Mouse (Mus musculus) stomach, postnatal 0 days (tissue): Measurements from ENCODE around the gene Ptprn2. TPM values are rescaled to one million over a fixed set of nuclear protein-coding genes. Genes with fewer than 3 reads are reported as not detected.
A peak's percentile ranks its signal among the peaks of the same experiment; 100 is the strongest.

Experiments used
- ATAC-seq: fragments of 200-750 bp; cut with Nextera tagmentation; 2 replicates; pipeline ENCODE4 v1.8.0; 2017; ENCODE audit not compliant: low FRiP score, low TSS enrichment
- DNase-seq: peaks from one replicate; pipeline ENCODE4 v3.0.0-alpha.2; 2016; ENCODE audit warnings: low spot score
- H3K27ac ChIP-seq: fragments of 300-500 bp; sonication (generic); replicated peaks from 2 replicates; pipeline ENCODE4 v1.5.1; 2014; ENCODE audit warnings: mild to moderate bottlenecking, control low read depth
- H3K27me3 ChIP-seq: fragments of 300-500 bp; sonication (generic); 2 replicates; pipeline ENCODE4 v1.6.1; 2014; ENCODE audit warnings: low read length; ENCODE audit not compliant: control insufficient read depth, insufficient read depth
- H3K36me3 ChIP-seq: fragments of 300-500 bp; sonication (generic); 2 replicates; pipeline ENCODE4 v1.6.1; 2014; ENCODE audit warnings: low read length, mixed read lengths; ENCODE audit not compliant: control insufficient read depth, insufficient read depth
- H3K4me1 ChIP-seq: fragments of 300-500 bp; sonication (generic); replicated peaks from 2 replicates; pipeline ENCODE4 v1.6.1; 2014; ENCODE audit warnings: antibody characterized with exemption; ENCODE audit not compliant: control insufficient read depth, insufficient read depth
- H3K4me2 ChIP-seq: fragments of 300-500 bp; sonication (generic); replicated peaks from 2 replicates; pipeline ENCODE4 v1.6.1; 2014; ENCODE audit warnings: low read depth, mild to moderate bottlenecking, control low read depth, moderate library complexity
- H3K4me3 ChIP-seq: fragments of 300-500 bp; sonication (generic); 2 replicates; pipeline ENCODE4 v1.5.1; 2014; ENCODE audit warnings: low read depth, low read length, control low read depth
- H3K9ac ChIP-seq: fragments of 300-500 bp; sonication (generic); 2 replicates; pipeline ENCODE4 v1.6.1; 2014; ENCODE audit warnings: mild to moderate bottlenecking, low read length, control low read depth, mixed read lengths
- H3K9me3 ChIP-seq: fragments of 300-500 bp; sonication (generic); 2 replicates; pipeline ENCODE4 v1.6.1; 2016; ENCODE audit warnings: low read length; ENCODE audit not compliant: control insufficient read depth
- CTCF ChIP-seq: IDR thresholded peaks from 2 replicates; pipeline ENCODE4 v1.5.1; 2016; ENCODE audit warnings: antibody characterized with exemption, low read depth, mild to moderate bottlenecking, moderate library complexity
- EP300 ChIP-seq: optimal IDR thresholded peaks from 2 replicates; pipeline ENCODE3; 2016; ENCODE audit warnings: antibody characterized with exemption
- WGBS: fragments of 180-500 bp; shearing (Covaris S2); extraction: QIAGEN DNeasy Blood & Tissue Kit; methylation state at CpG from one replicate; pipeline ENCODE4 v1.1.7; 2014; 5-methylcytosine and 5-hydroxymethylcytosine counted together
- polyA plus RNA-seq: library from polyadenylated mRNA; unstranded; fragments of >200 nt; fragmentation: Nextera tagmentation; extraction: Ambion mirVana; gene quantifications from 2 replicates; pipeline ENCODE4 v1.2.1, GENCODE M21; 2015

Ptprn2 gene
- polyA plus RNA-seq, 1 experiment from 2014 or later: 6.0 TPM

DNA sequence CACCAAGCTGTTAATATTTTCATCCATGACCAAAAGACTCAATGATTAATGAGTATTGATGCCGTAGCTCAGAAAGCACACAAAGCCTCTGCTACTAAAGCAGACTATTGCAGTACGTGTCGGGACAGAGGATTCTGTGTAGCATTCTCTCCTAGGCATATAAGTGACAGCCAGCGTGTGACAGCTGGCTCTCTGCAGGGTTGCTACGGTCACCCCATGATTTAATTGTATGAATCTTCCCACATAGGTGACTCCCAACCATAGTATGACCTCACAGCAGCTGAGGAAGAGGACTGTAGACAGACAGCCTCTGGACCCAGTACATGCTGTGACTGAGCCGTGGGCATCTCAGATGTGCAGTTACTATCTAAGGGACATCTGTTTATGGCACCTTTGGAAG, 114.5 kb downstream of the Ptprn2 start:
- Histone ChIP-seq H3K4me2 (no peak overlapping the region), H3K36me3 (no peaks in the 10 kb centered on the region), H3K9me3 (no peaks in the 10 kb centered on the region), H3K27me3 (no peaks in the 10 kb centered on the region), H3K27ac (no peak overlapping the region), H3K9ac (no peak overlapping the region), H3K4me1 (no peaks in the 10 kb centered on the region), H3K4me3 (no peak overlapping the region)
- ATAC-seq: no peak
- DNase-seq: no peak
- 59% methylated on average over 6 of the region's 6 CpGs for WGBS
- TF ChIP-seq EP300 (no peak), CTCF (no peak)

DNA sequence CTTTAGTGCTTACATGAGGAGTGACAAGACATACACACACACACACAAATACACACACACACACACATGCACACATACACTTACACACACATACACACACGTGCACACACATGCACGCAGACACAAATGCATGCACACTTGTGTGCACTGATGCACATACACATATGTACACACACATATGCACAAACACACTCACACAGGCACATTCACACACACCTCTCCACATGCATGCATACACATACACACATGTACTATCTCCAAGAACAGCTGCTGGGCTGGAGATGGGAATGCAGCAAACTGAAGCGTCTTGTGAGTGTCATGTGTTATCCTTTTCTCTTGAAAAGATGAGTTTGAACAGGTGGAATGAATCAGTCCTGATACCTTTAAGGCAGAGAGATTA, 115.9 kb downstream of the Ptprn2 start:
- no peak overlapping the region for H3K4me3 ChIP-seq
- H3K9ac ChIP-seq: no peak overlapping the region
- H3K4me2 ChIP-seq: no peak overlapping the region
- ATAC-seq (no peak), DNase-seq (no peak)
- H3K9me3 ChIP-seq: no peaks in the 10 kb centered on the region
- WGBS: 83% methylated on average over 3 of the region's 3 CpGs
- H3K27ac ChIP-seq: no peak overlapping the region
- no peaks in the 10 kb centered on the region for H3K4me1 ChIP-seq
- no peaks in the 10 kb centered on the region for H3K27me3 ChIP-seq
- no peaks in the 10 kb centered on the region for H3K36me3 ChIP-seq
- TF ChIP-seq EP300: no peak
- no peak for TF ChIP-seq CTCF

DNA sequence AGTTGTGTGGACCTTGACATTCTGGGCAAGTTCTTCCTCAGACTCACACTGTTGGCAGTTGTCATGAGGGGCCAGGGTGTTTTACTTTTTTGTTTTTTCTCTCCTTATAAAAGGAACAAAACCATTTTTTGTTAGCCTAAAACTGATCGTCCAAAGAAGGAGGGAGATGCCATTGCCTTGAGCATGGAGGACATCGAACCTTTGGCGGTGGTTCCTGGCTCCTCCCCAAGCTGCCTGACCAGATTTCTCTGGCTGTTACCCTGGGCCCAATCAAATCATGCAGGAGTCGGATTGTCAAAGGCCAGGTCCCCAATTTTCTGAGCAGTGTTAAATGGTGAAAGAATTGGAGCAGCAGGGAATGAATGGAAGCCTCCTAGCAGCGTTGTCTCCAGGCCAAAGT, 116.4 kb downstream of the Ptprn2 start:
- 71% methylated on average over 5 of the region's 5 CpGs for WGBS
- Histone ChIP-seq H3K4me3 (no peak overlapping the region), H3K9ac (no peak overlapping the region), H3K4me1 (no peaks in the 10 kb centered on the region), H3K27me3 (no peaks in the 10 kb centered on the region), H3K9me3 (no peaks in the 10 kb centered on the region), H3K4me2 (no peak overlapping the region), H3K36me3 (no peaks in the 10 kb centered on the region), H3K27ac (no peak overlapping the region)
- DNase-seq: no peak
- TF ChIP-seq EP300 (no peak), CTCF (no peak)
- ATAC-seq: no peak

DNA sequence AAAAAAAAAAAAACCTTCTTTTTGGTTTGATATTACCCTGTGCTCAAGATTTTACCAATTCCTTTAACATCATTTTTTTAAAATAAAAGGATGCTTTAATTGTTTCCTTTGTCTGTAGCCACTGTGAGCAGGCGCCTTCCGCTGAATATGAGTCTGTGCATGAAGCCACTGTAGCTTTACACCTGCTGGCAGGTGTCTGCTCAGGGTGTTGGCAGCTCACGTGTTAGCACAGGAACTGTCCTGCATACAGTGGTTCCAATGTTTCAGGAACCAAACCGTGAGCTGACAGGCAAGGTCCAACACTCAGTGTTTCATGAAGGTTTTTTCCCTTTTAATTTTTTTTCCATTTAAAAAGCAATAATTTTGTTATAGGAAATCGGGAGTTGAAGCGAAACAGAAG, 123.1 kb downstream of the Ptprn2 start:
- WGBS: 74% methylated on average over 6 of the region's 6 CpGs
- Histone ChIP-seq H3K9ac (no peak overlapping the region), H3K9me3 (no peaks in the 10 kb centered on the region), H3K27me3 (no peaks in the 10 kb centered on the region), H3K4me3 (no peak overlapping the region), H3K36me3 (no peaks in the 10 kb centered on the region), H3K4me1 (no peaks in the 10 kb centered on the region), H3K4me2 (no peak overlapping the region), H3K27ac (no peak overlapping the region)
- TF ChIP-seq CTCF: no peak
- TF ChIP-seq EP300: no peak
- DNase-seq (no peak), ATAC-seq (no peak)

DNA sequence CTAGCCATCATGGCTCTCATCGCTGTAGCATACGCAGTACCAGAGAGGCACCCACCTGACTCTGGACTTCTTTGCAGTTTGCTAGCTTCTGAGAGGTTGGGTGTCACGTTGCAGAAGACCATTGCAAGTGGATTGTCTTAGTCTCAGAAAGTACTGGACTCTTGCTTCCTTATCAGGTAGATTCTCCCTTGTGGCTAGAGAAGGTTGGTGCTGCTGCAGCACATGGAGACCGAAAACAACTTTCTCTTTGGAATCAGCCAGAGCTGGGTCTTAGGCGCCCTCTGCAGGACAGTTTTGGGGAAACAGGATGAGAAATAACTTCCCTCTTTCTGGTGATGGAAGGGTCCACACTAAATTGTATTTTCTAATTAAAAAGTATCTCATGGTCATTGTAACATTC, 134.3 kb downstream of the Ptprn2 start:
- Histone ChIP-seq H3K36me3 (no peaks in the 10 kb centered on the region), H3K4me1 (no peaks in the 10 kb centered on the region), H3K9me3 (no peaks in the 10 kb centered on the region), H3K4me3 (no peak overlapping the region), H3K4me2 (no peak overlapping the region), H3K27me3 (no peaks in the 10 kb centered on the region), H3K27ac (no peak overlapping the region), H3K9ac (no peak overlapping the region)
- WGBS: 44% methylated on average over 5 of the region's 5 CpGs
- peak; percentile 65 for ATAC-seq
- TF ChIP-seq CTCF: peak; percentile 93
- no peak for TF ChIP-seq EP300
- peak; percentile 84 for DNase-seq

DNA sequence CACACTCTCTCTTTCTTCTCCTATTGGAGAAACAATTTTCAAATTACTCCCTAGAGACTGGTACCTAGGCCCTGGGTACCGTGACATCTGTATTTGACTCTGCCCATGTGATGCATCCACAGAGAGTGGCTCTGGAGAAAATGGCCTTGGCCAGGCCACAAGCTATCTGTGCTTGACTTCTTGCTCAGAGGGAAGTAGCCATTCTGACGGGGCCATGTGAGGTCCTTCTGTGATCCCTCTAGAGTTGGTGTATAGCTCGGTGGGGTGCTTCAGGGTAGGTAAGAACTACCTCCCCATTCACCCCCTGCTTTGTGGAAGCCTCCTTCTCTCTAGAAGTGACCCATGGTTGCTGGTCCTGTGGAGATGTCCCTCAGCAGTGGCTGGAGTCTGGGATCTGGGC, 134.8 kb downstream of the Ptprn2 start:
- Histone ChIP-seq H3K27me3 (no peaks in the 10 kb centered on the region), H3K4me1 (no peaks in the 10 kb centered on the region), H3K4me2 (no peak overlapping the region), H3K36me3 (no peaks in the 10 kb centered on the region), H3K9ac (no peak overlapping the region), H3K4me3 (no peak overlapping the region), H3K9me3 (no peaks in the 10 kb centered on the region), H3K27ac (no peak overlapping the region)
- 89% methylated on average over 3 of the region's 3 CpGs for WGBS
- no peak for ATAC-seq
- no peak for DNase-seq
- TF ChIP-seq CTCF (no peak), EP300 (no peak)
